In genomic region chr15:79346051-79346793, GRCm38 (mm10) we compare ENCODE assay signal across 7 mouse cellular contexts. TPM values are rescaled to one million over a fixed set of nuclear protein-coding genes. Genes with fewer than 3 reads are reported as not detected.
A peak's percentile ranks its signal among the peaks of the same experiment; 100 is the strongest.
DNase-seq lines count a peak whose midpoint lies in the region; ATAC-seq lines count a peak whose summit lies in the region.

Gene Maff (plus strand): TSS chr15:79346621.

- peaks cover 3% of the 10 kb centered on the region; the same call in 1 of the 2 replicates for H3K27me3 ChIP-seq in neural tube, embryonic 11.5 days (ENCODE audit: control insufficient read depth, insufficient read depth, low read length)
- H3K27me3 ChIP-seq in forebrain, embryonic 12.5 days, result peaks cover 34% of the 10 kb centered on the region
- no peaks in the 10 kb centered on the region for H3K27me3 ChIP-seq in limb, embryonic 15.5 days
- H3K27me3 ChIP-seq in stomach, embryonic 16.5 days (ENCODE audit: control insufficient read depth, insufficient read depth, low read length), result no peaks in the 10 kb centered on the region

- H3K4me2 ChIP-seq in neural tube, embryonic 11.5 days (ENCODE audit: low read depth), result peak within 1 kb of the TSS; percentile 99
- peak within 1 kb of the TSS; percentile 97 for H3K4me2 ChIP-seq in forebrain, embryonic 12.5 days
- H3K4me2 ChIP-seq in limb, embryonic 15.5 days, result peak within 1 kb of the TSS; percentile 87
- H3K4me2 ChIP-seq in stomach, embryonic 16.5 days (ENCODE audit: low read depth, low read length), result peak within 1 kb of the TSS; percentile 79

- H3K9me3 ChIP-seq in neural tube, embryonic 11.5 days (ENCODE audit: control insufficient read depth, low read length), result no peaks in the 10 kb centered on the region
- 0 out of 2 replicates have a peak, but pooled peaks cover 5% of the 10 kb centered on the region for H3K9me3 ChIP-seq in forebrain, embryonic 12.5 days
- H3K9me3 ChIP-seq in limb, embryonic 15.5 days, result no peaks in the 10 kb centered on the region
- H3K9me3 ChIP-seq in stomach, embryonic 16.5 days (replicated peaks; ENCODE audit: control insufficient read depth, low read length), result no peaks in the 10 kb centered on the region

- H3K4me3 ChIP-seq in neural tube, embryonic 11.5 days (ENCODE audit: low read depth, low read length), result peak within 1 kb of the TSS; percentile 77
- H3K4me3 ChIP-seq in forebrain, embryonic 12.5 days (replicated peaks), result peak within 1 kb of the TSS; percentile 78
- H3K4me3 ChIP-seq in limb, embryonic 15.5 days, result peak within 1 kb of the TSS; percentile 78
- H3K4me3 ChIP-seq in stomach, embryonic 16.5 days (replicated peaks; ENCODE audit: low read length), result peak within 1 kb of the TSS; percentile 76

- peak within 1 kb of the TSS; percentile 80 for H3K27ac ChIP-seq in neural tube, embryonic 11.5 days (ENCODE audit: low read depth, low read length)
- H3K27ac ChIP-seq in forebrain, embryonic 12.5 days, result peak within 1 kb of the TSS; percentile 88
- H3K27ac ChIP-seq in limb, embryonic 15.5 days, result peak within 1 kb of the TSS; percentile 98
- peak within 1 kb of the TSS; percentile 100 for H3K27ac ChIP-seq in stomach, embryonic 16.5 days (ENCODE audit: low read length)

- no peaks in the 10 kb centered on the region for H3K36me3 ChIP-seq in neural tube, embryonic 11.5 days (ENCODE audit: control insufficient read depth, insufficient read depth, low read length)
- H3K36me3 ChIP-seq in forebrain, embryonic 12.5 days (replicated peaks), result no peaks in the 10 kb centered on the region
- H3K36me3 ChIP-seq in limb, embryonic 15.5 days, result no peaks in the 10 kb centered on the region
- no peaks in the 10 kb centered on the region for H3K36me3 ChIP-seq in stomach, embryonic 16.5 days (ENCODE audit: control insufficient read depth, insufficient read depth, low read length)

- DNase-seq in neural tube, embryonic 11.5 days (ENCODE audit: low spot score), result no peak
- no peak for DNase-seq in neural tube, embryonic 10.5 days (ENCODE audit: extremely low spot score, low spot score)
- DNase-seq in layer of hippocampus, adult 8-10 months (ENCODE audit: low spot score in 2 of 2), result no peak
- no peak for DNase-seq in B cell, adult 2 months

- 51% methylated on average over 8 of the region's 8 CpGs for WGBS in neural tube, embryonic 11.5 days
- 46% methylated on average over 8 of the region's 8 CpGs for WGBS in forebrain, embryonic 12.5 days
- 53% methylated on average over 8 of the region's 8 CpGs for WGBS in limb, embryonic 15.5 days
- WGBS in stomach, embryonic 16.5 days, result 49% methylated on average over 8 of the region's 8 CpGs

- H3K9ac ChIP-seq in neural tube, embryonic 11.5 days (ENCODE audit: low read length), result peak within 1 kb of the TSS; percentile 71
- peak within 1 kb of the TSS; percentile 67 for H3K9ac ChIP-seq in forebrain, embryonic 12.5 days
- H3K9ac ChIP-seq in limb, embryonic 15.5 days, result peak within 1 kb of the TSS; percentile 78
- peak within 1 kb of the TSS; percentile 93 for H3K9ac ChIP-seq in stomach, embryonic 16.5 days (ENCODE audit: low read length)

- 0 out of 2 replicates have a peak, but pooled peaks cover 4% of the 10 kb centered on the region for H3K4me1 ChIP-seq in neural tube, embryonic 11.5 days (ENCODE audit: control insufficient read depth, insufficient read depth, low read length)
- peaks cover 10% of the 10 kb centered on the region for H3K4me1 ChIP-seq in forebrain, embryonic 12.5 days
- H3K4me1 ChIP-seq in limb, embryonic 15.5 days, result peaks cover 22% of the 10 kb centered on the region
- peaks cover 34% of the 10 kb centered on the region for H3K4me1 ChIP-seq in stomach, embryonic 16.5 days (ENCODE audit: control insufficient read depth, insufficient read depth, low read length)

- ATAC-seq in neural tube, embryonic 11.5 days (ENCODE audit: insufficient read depth, low FRiP score, low TSS enrichment), result no peak
- ATAC-seq in forebrain, embryonic 12.5 days (ENCODE audit: low FRiP score), result no peak
- no peak for ATAC-seq in limb, embryonic 15.5 days (ENCODE audit: insufficient number of reproducible peaks, low FRiP score, low TSS enrichment, low read depth)
- ATAC-seq in stomach, embryonic 16.5 days (ENCODE audit: insufficient read depth, low FRiP score), result no peak

RNA-seq across cellular contexts. Expression of gene Maff, which starts in this region (rescaled TPM):
- polyA plus RNA-seq in neural tube, embryonic 11.5 days (2014; fragmentation: Nextera tagmentation; extraction: Ambion mirVana), result 1.2 and 2.9 TPM in 2 replicates
- 1.2 and 2.0 TPM in 2 replicates for polyA plus RNA-seq in forebrain, embryonic 12.5 days (2016; fragmentation: Nextera tagmentation; extraction: Ambion mirVana)
- 4.2 and 4.7 TPM in 2 replicates for polyA plus RNA-seq in limb, embryonic 15.5 days (2015; fragmentation: Nextera tagmentation; extraction: Ambion mirVana)
- polyA plus RNA-seq in stomach, embryonic 16.5 days (2015; fragmentation: Nextera tagmentation; extraction: Ambion mirVana), result 5.2 and 6.2 TPM in 2 replicates
- total RNA-seq in layer of hippocampus, adult 8-10 months (2022), result 1 to 10 TPM; 1.2 to 3.7 (median 2.3) TPM
